Mouse (Mus musculus) v-Abl transformed pro-B cells (cell line): ENCODE measurements around the gene Lamtor3.
"Not testable (repeated sequence)": the region's sequence is repeated elsewhere in the genome, so short reads cannot be mapped to it uniquely, and the experiment has no call there.

Experiments
- in situ Hi-C, 2 experiments: fragments of 400-800 bp; cut with MboI; formaldehyde crosslinking; loops; one replicate each; pipeline ENCODE4 v1.15.1; 2025; ENCODE audit not compliant: unreplicated experiment in 2 of 2

Gene Lamtor3

GRCm38 (mm10) chr3:137918172-137918931, at the start of gene Lamtor3:
Lamtor3 (plus strand) TSS chr3:137918506.
- in situ Hi-C loops: loop anchor here (5.0 kb wide), 2 partner anchors 51 to 64 kb away; partner anchors contain the start of genes Dnajb14 (in 2 of the 2) and Dapp1 (in 1 of the 2)

GRCm38 (mm10) chr3:137869395-137869794, 48.9 kb upstream of the Lamtor3 start:
- in situ Hi-C loops: loop anchor here (5.0 to 25.0 kb wide), 7 partner anchors 48 to 575 kb away; partner anchors contain the start of genes Adh5 (in 2 of the 2), Lamtor3 (in 2 of the 2), Mttp (in 1 of the 2) and Trmt10a (in 1 of the 2)

- in situ Hi-C loops: no loop called here
Measured at GRCm38 (mm10) chr3:137879313-137879712, 39.0 kb upstream of the Lamtor3 start.

- in situ Hi-C loops: no loop called here
Measured at GRCm38 (mm10) chr3:137880109-137880748, 38.1 kb upstream of the Lamtor3 start.

GRCm38 (mm10) chr3:137881093-137881492, 37.2 kb upstream of the Lamtor3 start:
- in situ Hi-C loops: no loop called here

GRCm38 (mm10) chr3:137887961-137888360, 30.3 kb upstream of the Lamtor3 start:
- in situ Hi-C loops: no loop called here

GRCm38 (mm10) chr3:137891089-137891488, 27.2 kb upstream of the Lamtor3 start:
- in situ Hi-C loops: no loop called here

- in situ Hi-C loops: no loop called here
Measured at GRCm38 (mm10) chr3:137892118-137892517, 26.2 kb upstream of the Lamtor3 start.

GRCm38 (mm10) chr3:137893789-137894188, 24.5 kb upstream of the Lamtor3 start:
- in situ Hi-C loops: no loop called here

- in situ Hi-C loops: no loop called here
Measured at GRCm38 (mm10) chr3:137895196-137895595, 23.1 kb upstream of the Lamtor3 start.

GRCm38 (mm10) chr3:137896386-137896785, 21.9 kb upstream of the Lamtor3 start:
- in situ Hi-C loops: no loop called here

GRCm38 (mm10) chr3:137896867-137897266, 21.4 kb upstream of the Lamtor3 start:
- in situ Hi-C loops: no loop called here

- in situ Hi-C loops: no loop called here
Measured at GRCm38 (mm10) chr3:137897685-137898084, 20.6 kb upstream of the Lamtor3 start.

- in situ Hi-C loops: no loop called here
Measured at GRCm38 (mm10) chr3:137900149-137900548, 18.2 kb upstream of the Lamtor3 start.

- in situ Hi-C loops: no loop called here
Measured at GRCm38 (mm10) chr3:137913093-137913492, 5.2 kb upstream of the Lamtor3 start.

GRCm38 (mm10) chr3:137914567-137914966, 3.7 kb upstream of the Lamtor3 start:
- in situ Hi-C loops: not testable (repeated sequence)

- in situ Hi-C loops: loop anchor here (5.0 kb wide), 2 partner anchors 50 to 65 kb away; partner anchors contain the start of genes Dnajb14 (in 2 of the 2) and Dapp1 (in 1 of the 2)
Measured at GRCm38 (mm10) chr3:137917694-137918171, 573 bp upstream of the Lamtor3 start.

- in situ Hi-C loops: loop anchor here (5.0 kb wide), 2 partner anchors 52 to 63 kb away; partner anchors contain the start of genes Dnajb14 (in 2 of the 2) and Dapp1 (in 1 of the 2)
Measured at GRCm38 (mm10) chr3:137918932-137919311, 616 bp downstream of the Lamtor3 start.

- in situ Hi-C loops: loop anchor here (5.0 kb wide), 2 partner anchors 52 to 63 kb away; partner anchors contain the start of genes Dnajb14 (in 2 of the 2) and Dapp1 (in 1 of the 2)
Measured at GRCm38 (mm10) chr3:137919398-137919797, 1.1 kb downstream of the Lamtor3 start.

- in situ Hi-C loops: no loop called here
Measured at GRCm38 (mm10) chr3:137920594-137920993, 2.3 kb downstream of the Lamtor3 start.

GRCm38 (mm10) chr3:137927010-137927409, 8.7 kb downstream of the Lamtor3 start:
- in situ Hi-C loops: no loop called here
